Mouse (Mus musculus) CH12.LX (cell line): Measurements from ENCODE around the gene Pa2g4. TPM values are rescaled to one million over a fixed set of nuclear protein-coding genes. Genes with fewer than 3 reads are reported as not detected.

Experiments used
- DNase-seq: peaks from one replicate; pipeline ENCODE4 v3.0.0-alpha.2; 2013; ENCODE audit errors: extremely low read depth
- H3K27ac ChIP-seq: 2 replicates; pipeline ENCODE4 v1.5.1; 2012; ENCODE audit warnings: low read depth, mild to moderate bottlenecking, control low read depth, moderate library complexity; ENCODE audit not compliant: insufficient read depth
- H3K27me3 ChIP-seq: replicated peaks from 2 replicates; pipeline ENCODE3; 2012; ENCODE audit warnings: inconsistent platforms
- H3K36me3 ChIP-seq, 2 experiments: replicated peaks in 1 of 2; 2 replicates each; pipeline versions ENCODE3 to v1.6.1; 2012; ENCODE audit warnings: inconsistent platforms in 1 of 2, low read length in 1 of 2, mild to moderate bottlenecking in 1 of 2, mixed read lengths in 1 of 2, moderate library complexity in 1 of 2; ENCODE audit not compliant: control insufficient read depth in 1 of 2, insufficient read depth in 1 of 2
- H3K4me1 ChIP-seq, 2 experiments: 2 replicates each; pipeline ENCODE4 v1.6.1; 2012; ENCODE audit warnings: inconsistent platforms in 1 of 2, moderate library complexity in 1 of 2; ENCODE audit not compliant: insufficient read depth in 2 of 2, control insufficient read depth in 1 of 2
- H3K4me2 ChIP-seq: 2 replicates; pipeline ENCODE4 v1.6.1; 2012; ENCODE audit warnings: low read depth, mild to moderate bottlenecking, control low read depth; ENCODE audit not compliant: poor library complexity, insufficient read depth, severe bottlenecking
- H3K4me3 ChIP-seq, 3 experiments: fragments of 150-350 bp in 1 of 3; sonication (generic) in 1 of 3; replicated peaks in 1 of 3; 2 replicates each; pipeline versions ENCODE3 to v1.5.1; 2011 to 2012; ENCODE audit warnings: low read depth in 2 of 3, low read length in 2 of 3, mild to moderate bottlenecking in 2 of 3, moderate library complexity in 2 of 3, control low read depth in 1 of 3, improper control_type of control experiment in 1 of 3, inconsistent platforms in 1 of 3, mixed read lengths in 1 of 3; ENCODE audit not compliant: poor library complexity in 1 of 3
- H3K79me2 ChIP-seq: replicated peaks from 2 replicates; pipeline ENCODE4 v1.6.1; 2012; ENCODE audit warnings: mild to moderate bottlenecking, moderate library complexity; ENCODE audit not compliant: control insufficient read depth, poor library complexity, insufficient read depth, severe bottlenecking; ENCODE audit errors: extremely low read depth
- H3K9ac ChIP-seq: 2 replicates; pipeline ENCODE4 v1.6.1; 2012; ENCODE audit warnings: low read depth, mild to moderate bottlenecking, control low read depth, moderate library complexity; ENCODE audit not compliant: insufficient read depth
- H3K9me3 ChIP-seq: replicated peaks from 2 replicates; pipeline ENCODE3; 2012; ENCODE audit warnings: low read length, inconsistent platforms, mixed read lengths
- BHLHE40 ChIP-seq: IDR thresholded peaks from 2 replicates; pipeline ENCODE4 v1.6.1; 2011; ENCODE audit warnings: mild to moderate bottlenecking, low read depth, low read length, improper control_type of control experiment
- CHD1 ChIP-seq: IDR thresholded peaks from 2 replicates; pipeline ENCODE4 v1.6.1; 2012; ENCODE audit warnings: low read depth, low read length, improper control_type of control experiment, inconsistent platforms
- CHD2 ChIP-seq: IDR thresholded peaks from 2 replicates; pipeline ENCODE4 v1.6.1; 2011; ENCODE audit warnings: low read length, improper control_type of control experiment
- CTCF ChIP-seq, 2 experiments: IDR thresholded peaks in 1 of 2; conservative IDR thresholded peaks in 1 of 2; 2 replicates each; pipeline ENCODE4 v1.5.1; 2011 to 2012; ENCODE audit warnings: low read depth in 2 of 2, low read length in 2 of 2, improper control_type of control experiment in 1 of 2, inconsistent platforms in 1 of 2, mild to moderate bottlenecking in 1 of 2, moderate library complexity in 1 of 2
- E2F4 ChIP-seq: IDR thresholded peaks from 2 replicates; pipeline ENCODE4 v1.6.1; 2011; ENCODE audit warnings: low read depth, low read length, improper control_type of control experiment; ENCODE audit not compliant: insufficient replicate concordance
- ELF1 ChIP-seq: IDR thresholded peaks from 2 replicates; pipeline ENCODE4 v1.6.1; 2014; ENCODE audit warnings: low read depth, mild to moderate bottlenecking, inconsistent platforms, low read length, improper control_type of control experiment
- EP300 ChIP-seq: IDR thresholded peaks from 2 replicates; pipeline ENCODE4 v1.6.1; 2011; ENCODE audit warnings: low read length, improper control_type of control experiment
- ETS1 ChIP-seq: conservative IDR thresholded peaks from 2 replicates; pipeline ENCODE4 v1.6.1; 2012; ENCODE audit warnings: low read depth, mild to moderate bottlenecking, inconsistent platforms, low read length, improper control_type of control experiment, moderate library complexity
- GABPA ChIP-seq: IDR thresholded peaks from 2 replicates; pipeline ENCODE4 v1.6.1; 2012; ENCODE audit warnings: low read depth, low read length, improper control_type of control experiment, inconsistent platforms; ENCODE audit not compliant: insufficient replicate concordance
- HCFC1 ChIP-seq: IDR thresholded peaks from 2 replicates; pipeline ENCODE4 v1.6.1; 2012; ENCODE audit warnings: low read depth, mild to moderate bottlenecking, inconsistent platforms, low read length, improper control_type of control experiment
- IRF4 ChIP-seq: IDR thresholded peaks from 2 replicates; pipeline ENCODE4 v1.6.1; 2014; ENCODE audit warnings: low read depth, mild to moderate bottlenecking, inconsistent platforms, low read length, improper control_type of control experiment
- JUN ChIP-seq: IDR thresholded peaks from 2 replicates; pipeline ENCODE4 v1.6.1; 2011; ENCODE audit warnings: low read depth, mild to moderate bottlenecking, low read length, improper control_type of control experiment, moderate library complexity; ENCODE audit not compliant: insufficient read depth
- JUND ChIP-seq: conservative IDR thresholded peaks from 2 replicates; pipeline ENCODE4 v1.6.1; 2011; ENCODE audit warnings: low read depth, low read length, improper control_type of control experiment
- KAT2A ChIP-seq: IDR thresholded peaks from 2 replicates; pipeline ENCODE4 v1.6.1; 2012; ENCODE audit warnings: low read length, improper control_type of control experiment, inconsistent platforms; ENCODE audit not compliant: insufficient replicate concordance
- MAFK ChIP-seq: IDR thresholded peaks from 2 replicates; pipeline ENCODE4 v1.6.1; 2011; ENCODE audit warnings: low read length, improper control_type of control experiment; ENCODE audit not compliant: insufficient replicate concordance
- MAX ChIP-seq: IDR thresholded peaks from 2 replicates; pipeline ENCODE4 v1.6.1; 2011; ENCODE audit warnings: low read length, improper control_type of control experiment
- MAZ ChIP-seq: IDR thresholded peaks from 2 replicates; pipeline ENCODE4 v1.6.1; 2012; ENCODE audit warnings: low read depth, mild to moderate bottlenecking, inconsistent platforms, low read length, improper control_type of control experiment, moderate library complexity
- MEF2A ChIP-seq: IDR thresholded peaks from 2 replicates; pipeline ENCODE4 v1.6.1; 2014; ENCODE audit warnings: low read depth, mild to moderate bottlenecking, inconsistent platforms, low read length, improper control_type of control experiment, borderline replicate concordance
- MXI1 ChIP-seq: IDR thresholded peaks from 2 replicates; pipeline ENCODE4 v1.6.1; 2011; ENCODE audit warnings: mild to moderate bottlenecking, low read depth, low read length, improper control_type of control experiment
- MYC ChIP-seq: IDR thresholded peaks from 2 replicates; pipeline ENCODE4 v1.6.1; 2011; ENCODE audit warnings: low read depth, mild to moderate bottlenecking, improper control_type of control experiment, low read length
- NELFE ChIP-seq: IDR thresholded peaks from 2 replicates; pipeline ENCODE4 v1.6.1; 2011; ENCODE audit warnings: low read depth, low read length, improper control_type of control experiment
- NRF1 ChIP-seq: IDR thresholded peaks from 2 replicates; pipeline ENCODE4 v1.6.1; 2014; ENCODE audit warnings: low read depth, mild to moderate bottlenecking, inconsistent platforms, low read length, improper control_type of control experiment, moderate library complexity
- PAX5 ChIP-seq: IDR thresholded peaks from 2 replicates; pipeline ENCODE4 v1.6.1; 2012; ENCODE audit warnings: low read length, inconsistent platforms, mixed read lengths
- POLR2A ChIP-seq: IDR thresholded peaks from 2 replicates; pipeline ENCODE4 v1.6.1; 2011; ENCODE audit warnings: low read depth, mild to moderate bottlenecking, improper control_type of control experiment, low read length
- POLR2AphosphoS2 ChIP-seq: IDR thresholded peaks from 2 replicates; pipeline ENCODE4 v1.6.1; 2011; ENCODE audit warnings: low read depth, low read length, improper control_type of control experiment
- RAD21 ChIP-seq: IDR thresholded peaks from 2 replicates; pipeline ENCODE4 v1.6.1; 2011; ENCODE audit warnings: low read depth, mild to moderate bottlenecking, low read length, improper control_type of control experiment, moderate library complexity
- RCOR1 ChIP-seq: conservative IDR thresholded peaks from 2 replicates; pipeline ENCODE4 v1.6.1; 2012; ENCODE audit warnings: low read depth, mild to moderate bottlenecking, inconsistent platforms, low read length, improper control_type of control experiment
- SIN3A ChIP-seq: IDR thresholded peaks from 2 replicates; pipeline ENCODE4 v1.6.1; 2012; ENCODE audit warnings: low read length, improper control_type of control experiment, inconsistent platforms
- SMC3 ChIP-seq: IDR thresholded peaks from 2 replicates; pipeline ENCODE4 v1.6.1; 2011; ENCODE audit warnings: low read depth, low read length, improper control_type of control experiment
- TBP ChIP-seq: conservative IDR thresholded peaks from 2 replicates; pipeline ENCODE4 v1.6.1; 2011; ENCODE audit warnings: low read depth, low read length, improper control_type of control experiment
- TCF12 ChIP-seq: IDR thresholded peaks from 2 replicates; pipeline ENCODE4 v1.6.1; 2014; ENCODE audit warnings: low read depth, mild to moderate bottlenecking, inconsistent platforms, low read length, improper control_type of control experiment
- UBTF ChIP-seq: IDR thresholded peaks from 2 replicates; pipeline ENCODE4 v1.6.1; 2012; ENCODE audit warnings: low read depth, mild to moderate bottlenecking, inconsistent platforms, low read length, improper control_type of control experiment, moderate library complexity
- USF1 ChIP-seq: IDR thresholded peaks from 2 replicates; pipeline ENCODE4 v1.6.1; 2014; ENCODE audit warnings: low read depth, mild to moderate bottlenecking, inconsistent platforms, low read length, improper control_type of control experiment
- USF2 ChIP-seq: conservative IDR thresholded peaks from 2 replicates; pipeline ENCODE4 v1.6.1; 2011; ENCODE audit warnings: low read depth, low read length, improper control_type of control experiment
- ZC3H11A ChIP-seq: IDR thresholded peaks from 2 replicates; pipeline ENCODE4 v1.6.1; 2012; ENCODE audit warnings: low read depth, mild to moderate bottlenecking, inconsistent platforms, low read length, improper control_type of control experiment
- ZKSCAN1 ChIP-seq: IDR thresholded peaks from 2 replicates; pipeline ENCODE4 v1.6.1; 2012; ENCODE audit warnings: low read depth, inconsistent platforms, low read length, improper control_type of control experiment, borderline replicate concordance
- ZMIZ1 ChIP-seq: IDR thresholded peaks from 2 replicates; pipeline ENCODE4 v1.6.1; 2012; ENCODE audit warnings: low read depth, mild to moderate bottlenecking, inconsistent platforms, low read length, improper control_type of control experiment
- ZNF384 ChIP-seq: IDR thresholded peaks from 2 replicates; pipeline ENCODE4 v1.6.1; 2012; ENCODE audit warnings: low read depth, low read length, improper control_type of control experiment, inconsistent platforms
- dilution Hi-C: fragments of 300-500 bp; cut with MboI; formaldehyde crosslinking; loops from 2 replicates; pipeline ENCODE4 v1.14.3; 2020; ENCODE audit warnings: low sequenced_read_pairs; ENCODE audit not compliant: extremely low pct_unique_long_range_greater_than_20kb, extremely low pct_ligation_motif_present
- in situ Hi-C: fragments of 300-500 bp; cut with MboI; formaldehyde crosslinking; loops from 3 replicates; pipeline ENCODE4 v1.14.3; 2019; ENCODE audit warnings: low sequenced_read_pairs, low pct_ligation_motif_present, low pct_unique_long_range_greater_than_20kb, mixed read lengths
- polyA plus RNA-seq: library from polyadenylated mRNA; unstranded; fragments of >175 nt; gene quantifications from 2 replicates; pipeline ENCODE4 v1.2.1, GENCODE M21; 2012; ENCODE audit warnings: low read depth; ENCODE audit not compliant: insufficient read length
- total RNA-seq, 2 experiments: library from RNA; depleted of rRNA; stranded (reverse); fragments of 300-350 nt in 1 of 2; fragments of >200 nt in 1 of 2; gene quantifications; 2 replicates each; pipeline ENCODE4 v1.2.3; 2012 to 2014

The Pa2g4 gene
- total RNA-seq (2012; rRNA removed) (133 and 166 TPM in 2 replicates), total RNA-seq (2014; rRNA removed) (126 and 129 TPM in 2 replicates), polyA plus RNA-seq (550 and 650 TPM in 2 replicates)

GRCm38 (mm10) chr10:128565788-128566531 is at the start of gene Pa2g4:
Pa2g4 (minus strand) TSS chr10:128565987.
- Histone ChIP-seq H3K27ac (peak within 1 kb of the TSS; percentile 59), H3K9me3 (no peaks in the 10 kb centered on the region), H3K4me2 (peak within 1 kb of the TSS; percentile 81), H3K9ac (peak within 1 kb of the TSS; percentile 90), H3K27me3 (no peaks in the 10 kb centered on the region), H3K4me1 (peaks cover 4 to 27% of the 10 kb centered on the region in 2 experiments; a peak in 2 of 4 replicates), H3K36me3 (peaks cover 31 to 59% of the 10 kb centered on the region in 2 experiments), H3K79me2 (peaks cover 38% of the 10 kb centered on the region), H3K4me3 (peak within 1 kb of the TSS; percentile 85 to 98 (median 94))
- peak; percentile 98 for DNase-seq
- in situ Hi-C loops (no loop called here), dilution Hi-C loops (no loop called here)
- TF ChIP-seq IRF4 = peak; percentile 73
- no peak for TF ChIP-seq PAX5
- TF ChIP-seq POLR2A = peak; percentile 82
- TF ChIP-seq GABPA = peak; percentile 84; the same call in 1 of the 2 replicates
- TF ChIP-seq CHD2 = peak; percentile 84
- TF ChIP-seq RAD21 = no peak
- TF ChIP-seq MYC = peak; percentile 95
- no peak for TF ChIP-seq CHD1
- no peak for TF ChIP-seq USF2
- 0 out of 2 replicates have a peak, but pooled peaks have one; percentile 15 for TF ChIP-seq TBP
- peak; percentile 95 for TF ChIP-seq MXI1
- peak; percentile 83; the same call in 1 of the 2 replicates for TF ChIP-seq E2F4
- TF ChIP-seq JUN = no peak
- no peak for TF ChIP-seq ZC3H11A
- no peak for TF ChIP-seq JUND
- TF ChIP-seq EP300 = no peak
- peak; percentile 85 for TF ChIP-seq NRF1
- peak; percentile 73 for TF ChIP-seq NELFE
- peak; percentile 83 for TF ChIP-seq ELF1
- TF ChIP-seq CTCF (conservative IDR thresholded peaks at IDR 0.05 in 1 of 2, IDR thresholded peaks at IDR 0.05 in 1 of 2; ENCODE audit: low read depth in 2 of 2, low read length in 2 of 2) = no peak
- peak; percentile 98 for TF ChIP-seq KAT2A
- peak; percentile 54 for TF ChIP-seq ZNF384
- TF ChIP-seq RCOR1 = no peak
- 0 out of 2 replicates have a peak, but pooled peaks have one; percentile 57 for TF ChIP-seq POLR2AphosphoS2
- peak; percentile 54; the same call in 1 of the 2 replicates for TF ChIP-seq UBTF
- TF ChIP-seq HCFC1 = peak; percentile 100
- no peak for TF ChIP-seq ZKSCAN1
- peak; percentile 65; the same call in 1 of the 2 replicates for TF ChIP-seq TCF12
- TF ChIP-seq MEF2A = peak; percentile 81
- TF ChIP-seq ETS1 = peak; percentile 30
- TF ChIP-seq USF1 = no peak
- TF ChIP-seq BHLHE40 = peak; percentile 63
- peak; percentile 97 for TF ChIP-seq SIN3A
- TF ChIP-seq MAX = peak; percentile 91
- TF ChIP-seq SMC3 = no peak
- TF ChIP-seq ZMIZ1 = peak; percentile 86; the same call in 1 of the 2 replicates
- peak; percentile 65 for TF ChIP-seq MAZ
- no peak for TF ChIP-seq MAFK
